Mouse (Mus musculus) stomach, postnatal 0 days (tissue): Measurements from ENCODE around the gene Nkiras2.

Experiments used
- CTCF ChIP-seq: IDR thresholded peaks from 2 replicates; pipeline ENCODE4 v1.5.1; 2016; ENCODE audit warnings: antibody characterized with exemption, low read depth, mild to moderate bottlenecking, moderate library complexity
- EP300 ChIP-seq: optimal IDR thresholded peaks from 2 replicates; pipeline ENCODE3; 2016; ENCODE audit warnings: antibody characterized with exemption

- TF ChIP-seq CTCF (no peak), EP300 (no peak)
Observed at GRCm38 (mm10) chr11:100571202-100571567, 47.9 kb upstream of the Nkiras2 start.
